Mouse (Mus musculus): ENCODE measurements around the gene Stmn3.

Stmn3 gene

GRCm38 (mm10) chr2:181314080-181314810 is at the start of gene Stmn3:
Gene Stmn3 (minus strand): TSS chr2:181314500.
- peak; percentile 88 for ATAC-seq (ENCODE audit: low TSS enrichment)

- ATAC-seq (ENCODE audit: low TSS enrichment) = no peak
These were observed 49.6 kb upstream of the Stmn3 start for GRCm38 (mm10) chr2:181363946-181364345.

DNA sequence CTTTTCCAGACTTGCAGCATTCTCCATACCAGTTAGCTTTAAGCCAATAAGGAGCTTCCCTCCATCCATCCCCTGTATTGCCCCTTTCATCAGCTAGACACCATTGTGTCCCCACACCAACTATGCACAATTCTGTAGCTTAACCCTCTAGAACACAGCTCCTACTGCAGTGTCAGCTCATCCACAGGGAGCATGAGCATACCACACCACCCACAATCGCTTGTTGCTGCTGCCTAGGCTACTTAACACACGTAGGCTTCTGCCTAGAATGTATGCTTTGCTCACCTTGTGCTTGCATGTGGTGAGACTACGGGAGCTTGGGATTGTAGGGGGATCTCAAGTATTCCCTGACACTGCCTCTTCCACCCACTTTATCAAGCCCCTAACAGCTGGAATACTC is 42.5 kb upstream of the Stmn3 start:
- peak; percentile 62; the same call in 1 of the 2 replicates for ATAC-seq (ENCODE audit: low TSS enrichment)

DNA sequence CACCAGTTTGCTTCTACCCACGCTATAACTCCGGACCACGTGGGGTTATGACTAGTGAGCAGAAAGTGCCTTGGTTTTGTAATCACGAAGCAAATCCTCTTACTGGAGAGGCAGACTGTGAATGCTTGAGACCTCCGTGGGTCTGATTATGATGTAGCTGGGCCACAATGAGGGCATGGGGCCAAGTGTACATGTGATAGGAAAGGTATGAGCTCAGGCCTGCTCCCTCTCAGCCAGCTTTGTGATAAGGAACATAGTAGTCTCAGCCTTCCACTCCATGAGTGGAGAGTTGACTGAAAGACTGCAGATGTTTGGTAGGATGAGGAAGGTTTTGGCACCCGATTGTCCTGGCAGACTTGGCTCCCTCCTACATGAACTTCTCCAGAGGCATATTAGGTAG is 28.5 kb upstream of the Stmn3 start:
- ATAC-seq (ENCODE audit: low TSS enrichment) = no peak

DNA sequence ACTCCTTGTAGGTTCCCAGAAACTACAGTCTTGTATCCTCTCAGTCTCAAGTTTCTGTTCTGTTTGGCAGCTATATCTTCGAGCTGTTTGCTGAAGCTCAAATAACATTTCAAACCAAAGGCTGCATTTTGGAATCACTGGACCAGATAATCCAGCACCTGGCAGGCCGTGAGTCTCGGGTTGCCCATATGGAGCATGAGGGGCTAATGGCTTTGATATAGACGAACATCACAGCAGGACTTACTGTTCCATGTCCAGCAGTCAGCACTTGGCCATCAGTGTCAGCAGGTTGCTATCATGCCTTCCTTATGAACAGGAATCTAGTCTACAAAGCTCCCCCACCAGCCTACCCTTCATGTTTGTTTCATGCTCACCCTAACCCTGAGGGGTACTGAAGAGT is 26.1 kb upstream of the Stmn3 start:
- no peak for ATAC-seq (ENCODE audit: low TSS enrichment)

DNA sequence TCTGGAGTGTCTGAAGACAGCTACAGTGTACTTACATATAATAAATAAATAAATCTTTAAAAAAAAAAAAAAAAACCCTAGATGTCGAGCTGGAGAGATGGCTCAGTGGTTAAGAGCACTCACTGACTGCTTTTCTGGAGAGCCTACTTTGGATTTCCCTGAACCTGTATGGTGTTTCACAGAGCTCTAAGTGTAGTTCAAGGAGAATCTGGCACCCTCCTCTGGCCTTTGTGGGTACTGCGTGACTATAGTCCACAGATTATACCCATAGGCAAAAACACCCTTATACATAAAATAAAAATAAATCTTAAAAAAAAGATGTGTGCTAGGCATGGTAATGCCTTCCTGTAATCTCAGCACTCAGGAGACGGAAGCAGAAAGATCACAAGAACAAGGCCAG is 19.7 kb upstream of the Stmn3 start:
- peak; percentile 85; the same call in 1 of the 2 replicates for ATAC-seq (ENCODE audit: low TSS enrichment)

GRCm38 (mm10) chr2:181332542-181332941 is 18.2 kb upstream of the Stmn3 start:
- no peak for ATAC-seq (ENCODE audit: low TSS enrichment)

DNA sequence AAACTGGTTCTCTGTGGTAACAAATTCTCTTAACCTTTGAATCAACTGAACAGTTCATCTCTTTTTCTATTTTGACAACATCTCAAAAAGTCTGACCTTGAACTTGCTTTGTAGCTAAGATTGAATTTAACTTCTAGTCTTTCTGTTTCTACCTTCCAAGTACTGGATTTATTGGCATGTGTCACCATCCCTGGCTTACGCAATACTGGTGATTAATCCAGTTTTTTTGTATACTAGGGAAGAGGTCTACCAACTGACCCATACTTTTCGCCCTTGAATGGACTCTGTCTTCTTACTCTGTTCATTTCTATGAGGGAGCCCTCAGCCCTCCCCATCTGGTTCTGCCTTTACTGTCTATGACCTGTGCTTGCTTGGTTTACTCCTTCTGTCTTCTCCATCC is 11.8 kb upstream of the Stmn3 start:
- no peak for ATAC-seq (ENCODE audit: low TSS enrichment)

DNA sequence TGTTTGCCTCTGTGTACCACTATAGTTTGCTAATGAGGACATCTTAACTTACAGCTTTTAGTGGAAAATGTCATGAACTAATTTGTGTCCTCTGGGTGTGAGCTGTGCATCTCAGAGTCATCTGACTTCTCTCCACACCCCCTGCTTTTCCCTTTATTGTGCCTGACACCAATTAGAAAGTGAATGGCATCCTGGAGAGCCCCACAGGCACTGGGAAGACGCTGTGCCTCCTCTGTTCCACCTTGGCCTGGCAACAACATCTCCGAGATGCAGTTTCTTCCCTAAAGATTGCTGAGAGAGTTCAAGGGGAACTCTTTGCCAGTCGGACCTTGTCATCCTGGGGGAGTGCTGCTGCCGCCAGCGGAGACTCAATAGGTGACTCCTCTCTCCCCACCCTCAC is 7.8 kb upstream of the Stmn3 start:
- ATAC-seq (ENCODE audit: low TSS enrichment) = no peak

- ATAC-seq (ENCODE audit: low TSS enrichment) = no peak
These were observed 5.8 kb upstream of the Stmn3 start for GRCm38 (mm10) chr2:181320103-181320499.

GRCm38 (mm10) chr2:181319248-181320102 is 5.2 kb upstream of the Stmn3 start, which contains the start of gene Rtel1:
Gene Rtel1 (plus strand): TSS chr2:181319739.
- ATAC-seq (ENCODE audit: low TSS enrichment) = peak; percentile 91

- peak; percentile 41 for ATAC-seq (ENCODE audit: low TSS enrichment)
These were observed 788 bp downstream of the Stmn3 start for GRCm38 (mm10) chr2:181313344-181314079.

GRCm38 (mm10) chr2:181313006-181313343 is 1.3 kb downstream of the Stmn3 start:
- ATAC-seq (ENCODE audit: low TSS enrichment) = no peak

DNA sequence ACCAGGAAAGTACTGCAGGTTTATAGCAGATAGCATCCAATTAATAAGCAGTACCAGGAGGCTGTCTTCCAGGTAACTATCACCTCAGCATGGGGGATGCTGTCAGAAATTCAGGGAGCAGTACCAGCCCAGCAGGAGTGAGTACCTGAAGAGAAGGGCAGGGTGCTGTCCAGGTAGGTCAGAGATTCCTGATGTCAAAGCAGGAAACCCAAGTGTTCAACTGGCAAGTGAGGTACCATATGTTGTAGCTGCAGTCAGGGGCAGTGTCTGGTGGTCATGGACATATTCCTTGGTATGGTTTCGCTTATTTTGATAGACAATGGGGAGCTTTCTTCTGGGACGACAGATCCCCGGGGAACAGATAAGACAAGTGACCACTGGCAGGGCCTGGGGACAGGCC is 1.9 kb downstream of the Stmn3 start:
- ATAC-seq (ENCODE audit: low TSS enrichment) = no peak

GRCm38 (mm10) chr2:181307144-181307804 is 7.0 kb downstream of the Stmn3 start:
- peak; percentile 60 for ATAC-seq (ENCODE audit: low TSS enrichment)

DNA sequence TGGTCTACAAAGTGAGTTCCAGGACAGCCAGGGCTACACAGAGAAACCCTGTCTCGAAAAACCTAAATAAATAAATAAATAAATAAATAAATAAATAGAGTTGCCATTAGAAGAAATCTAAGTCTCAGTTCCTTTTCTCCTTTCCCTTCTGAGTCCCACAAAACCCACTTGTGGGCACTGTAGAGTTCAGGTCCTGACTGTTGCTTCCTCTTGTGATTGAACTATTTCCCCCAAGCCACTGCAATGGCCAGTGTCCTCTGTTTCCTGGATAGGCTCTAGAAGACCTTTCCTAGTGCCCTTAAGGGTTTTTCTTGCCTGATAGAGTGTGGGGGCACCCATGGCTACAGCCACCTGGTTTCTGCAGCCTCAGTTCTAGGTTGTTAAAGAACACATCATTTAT is 9.4 kb downstream of the Stmn3 start:
- ATAC-seq (ENCODE audit: low TSS enrichment) = no peak

GRCm38 (mm10) chr2:181302041-181302440 is 12.3 kb downstream of the Stmn3 start:
- no peak for ATAC-seq (ENCODE audit: low TSS enrichment)

DNA sequence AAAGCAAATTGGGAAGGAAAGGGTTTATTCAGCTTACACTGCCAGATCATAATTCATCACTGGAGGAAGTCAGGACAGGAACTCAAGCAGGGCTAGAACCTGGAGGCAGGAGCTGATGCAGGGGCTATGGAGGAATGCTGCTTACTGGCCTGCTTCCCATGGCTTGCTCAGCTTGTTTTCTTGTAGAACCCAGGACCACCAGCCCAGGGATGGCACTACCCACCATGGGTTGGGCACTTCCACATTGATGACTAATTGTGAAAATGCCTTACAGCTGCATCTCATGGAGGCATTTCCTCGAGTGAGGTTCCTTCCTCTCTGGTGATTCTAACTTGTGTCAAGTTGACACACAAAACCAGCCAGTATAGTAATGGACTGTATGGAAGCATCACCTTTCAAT is 23.4 kb downstream of the Stmn3 start:
- ATAC-seq (ENCODE audit: low TSS enrichment) = no peak

- no peak for ATAC-seq (ENCODE audit: low TSS enrichment)
These were observed 25.6 kb downstream of the Stmn3 start for GRCm38 (mm10) chr2:181288691-181289090.

GRCm38 (mm10) chr2:181287958-181288350 is 26.3 kb downstream of the Stmn3 start, which contains the start of gene Gmeb2:
Gene Gmeb2 (minus strand): TSS chr2:181288035.
- peak; percentile 96 for ATAC-seq (ENCODE audit: low TSS enrichment)

GRCm38 (mm10) chr2:181287338-181287957 is 26.9 kb downstream of the Stmn3 start:
- peak; percentile 29; the same call in 1 of the 2 replicates for ATAC-seq (ENCODE audit: low TSS enrichment)

Measured in frontal cortex, adult (tissue).